Mouse (Mus musculus) liver, embryonic 14.5 days (tissue): ENCODE data around the gene Smdt1.

Experiments
- CTCF ChIP-seq: IDR thresholded peaks from 2 replicates; pipeline ENCODE4 v1.5.1; 2016; ENCODE audit warnings: antibody characterized with exemption, low read depth, control low read depth
- EP300 ChIP-seq: IDR thresholded peaks from 2 replicates; pipeline ENCODE4 v1.6.1; 2016; ENCODE audit warnings: antibody characterized with exemption, low read depth

- TF ChIP-seq EP300 (no peak), CTCF (no peak)
These were observed 10.2 kb downstream of the Smdt1 start for GRCm38 (mm10) chr15:82348999-82349341.
